Mouse (Mus musculus) erythroblast, embryonic 14.5 days (primary cell): ENCODE measurements around the gene Aldh1a2. TPM values are rescaled to one million over a fixed set of nuclear protein-coding genes. Genes with fewer than 3 reads are reported as not detected.

Experiments used
- H3K27me3 ChIP-seq: 2 replicates; pipeline ENCODE4 v1.6.1; 2012; ENCODE audit warnings: inconsistent platforms; ENCODE audit not compliant: control insufficient read depth
- H3K36me3 ChIP-seq: 2 replicates; pipeline ENCODE4 v1.6.1; 2012; ENCODE audit warnings: mild to moderate bottlenecking, inconsistent platforms; ENCODE audit not compliant: control insufficient read depth
- H3K4me1 ChIP-seq: 2 replicates; pipeline ENCODE4 v1.6.1; 2012; ENCODE audit warnings: inconsistent platforms; ENCODE audit not compliant: control insufficient read depth
- H3K4me3 ChIP-seq: replicated peaks from 2 replicates; pipeline ENCODE3; 2012; ENCODE audit warnings: moderate library complexity, mild to moderate bottlenecking, inconsistent platforms
- H3K9me3 ChIP-seq: 2 replicates; pipeline ENCODE4 v1.6.1; 2012; ENCODE audit warnings: low read length, inconsistent platforms, mixed read lengths; ENCODE audit not compliant: control insufficient read depth
- GATA1 ChIP-seq: IDR thresholded peaks from 2 replicates; pipeline ENCODE4 v1.6.1; 2012; ENCODE audit warnings: low read length, inconsistent platforms, mixed read lengths
- TAL1 ChIP-seq: IDR thresholded peaks from 3 replicates; pipeline ENCODE4 v1.6.1; 2012; ENCODE audit warnings: low read length, inconsistent platforms, mixed read lengths
- polyA plus RNA-seq: library from polyadenylated mRNA; stranded (reverse); fragments of >175 nt; gene quantifications from 2 replicates; pipeline ENCODE4 v1.2.3, GENCODE M21; 2012

Aldh1a2 gene
- polyA plus RNA-seq, 1 experiment = not detected

DNA sequence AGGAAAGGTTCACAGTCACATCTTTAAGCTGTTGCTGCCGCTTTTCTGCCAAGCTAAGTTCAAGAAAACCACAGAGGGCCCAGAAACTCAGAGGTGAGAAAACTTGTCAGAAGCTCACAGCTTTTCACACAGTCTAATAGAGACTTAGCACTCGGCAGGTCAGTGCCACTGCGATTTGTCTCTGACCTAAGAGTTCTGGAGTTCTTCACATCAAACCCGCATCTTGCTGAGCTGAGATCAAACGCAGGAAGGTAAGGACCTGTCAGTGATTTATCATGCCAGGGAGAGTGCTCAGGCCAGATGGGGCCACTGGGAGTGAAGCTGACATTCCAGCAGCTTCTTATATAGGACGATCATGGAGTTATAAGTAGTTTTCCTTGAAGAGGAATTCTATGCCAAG lies 14.4 kb downstream of the Aldh1a2 start:
- H3K36me3 ChIP-seq = no peaks in the 10 kb centered on the region
- H3K27me3 ChIP-seq = peaks cover 24% of the 10 kb centered on the region
- no peaks in the 10 kb centered on the region for H3K4me1 ChIP-seq
- H3K4me3 ChIP-seq = no peak overlapping the region
- TF ChIP-seq TAL1 (no peak), GATA1 (no peak)
- H3K9me3 ChIP-seq = no peaks in the 10 kb centered on the region

DNA sequence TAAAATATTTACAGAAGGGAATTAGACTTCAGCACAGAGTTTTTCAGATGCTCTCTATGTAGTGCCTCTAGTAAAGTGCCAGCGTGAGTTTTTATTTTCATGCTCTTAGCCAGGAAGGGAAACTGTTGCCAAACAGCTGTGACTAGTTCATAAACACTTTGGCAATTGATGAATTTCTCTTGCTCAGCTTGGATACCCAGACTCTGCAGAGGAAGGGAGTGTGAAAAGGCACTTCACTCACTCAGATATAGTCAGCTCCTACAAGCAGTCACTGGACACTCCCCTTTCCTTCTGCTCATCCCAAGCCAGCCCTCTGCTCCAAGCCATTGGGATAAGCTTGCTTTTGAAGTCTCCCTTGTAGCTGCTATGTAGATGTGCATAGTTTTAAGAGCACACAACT lies 21.0 kb downstream of the Aldh1a2 start:
- Histone ChIP-seq H3K4me1 (no peaks in the 10 kb centered on the region), H3K27me3 (no peaks in the 10 kb centered on the region), H3K9me3 (no peaks in the 10 kb centered on the region), H3K4me3 (no peak overlapping the region), H3K36me3 (no peaks in the 10 kb centered on the region)
- no peak for TF ChIP-seq TAL1
- no peak for TF ChIP-seq GATA1

DNA sequence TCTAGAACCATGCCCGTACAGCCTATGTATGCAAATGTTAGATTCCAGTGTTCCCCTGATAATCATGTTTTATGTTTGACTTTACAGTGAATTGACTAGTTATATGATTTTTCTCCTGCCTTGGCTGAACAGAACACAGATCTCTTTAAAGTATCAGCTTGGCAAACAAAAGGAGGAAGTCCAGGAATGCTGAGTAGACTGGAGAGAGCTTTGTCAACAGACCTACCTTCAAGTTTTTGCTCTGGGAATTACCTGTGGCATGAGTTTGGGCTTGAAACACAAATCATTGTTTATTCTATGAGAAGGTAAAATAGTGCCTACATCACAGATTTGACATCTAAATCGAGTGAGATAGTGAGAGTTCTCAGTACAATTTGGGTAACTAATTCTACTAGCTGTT lies 24.3 kb downstream of the Aldh1a2 start:
- H3K27me3 ChIP-seq = no peaks in the 10 kb centered on the region
- TF ChIP-seq GATA1 (no peak), TAL1 (no peak)
- no peaks in the 10 kb centered on the region for H3K36me3 ChIP-seq
- H3K4me1 ChIP-seq = no peaks in the 10 kb centered on the region
- no peak overlapping the region for H3K4me3 ChIP-seq
- H3K9me3 ChIP-seq = no peaks in the 10 kb centered on the region

DNA sequence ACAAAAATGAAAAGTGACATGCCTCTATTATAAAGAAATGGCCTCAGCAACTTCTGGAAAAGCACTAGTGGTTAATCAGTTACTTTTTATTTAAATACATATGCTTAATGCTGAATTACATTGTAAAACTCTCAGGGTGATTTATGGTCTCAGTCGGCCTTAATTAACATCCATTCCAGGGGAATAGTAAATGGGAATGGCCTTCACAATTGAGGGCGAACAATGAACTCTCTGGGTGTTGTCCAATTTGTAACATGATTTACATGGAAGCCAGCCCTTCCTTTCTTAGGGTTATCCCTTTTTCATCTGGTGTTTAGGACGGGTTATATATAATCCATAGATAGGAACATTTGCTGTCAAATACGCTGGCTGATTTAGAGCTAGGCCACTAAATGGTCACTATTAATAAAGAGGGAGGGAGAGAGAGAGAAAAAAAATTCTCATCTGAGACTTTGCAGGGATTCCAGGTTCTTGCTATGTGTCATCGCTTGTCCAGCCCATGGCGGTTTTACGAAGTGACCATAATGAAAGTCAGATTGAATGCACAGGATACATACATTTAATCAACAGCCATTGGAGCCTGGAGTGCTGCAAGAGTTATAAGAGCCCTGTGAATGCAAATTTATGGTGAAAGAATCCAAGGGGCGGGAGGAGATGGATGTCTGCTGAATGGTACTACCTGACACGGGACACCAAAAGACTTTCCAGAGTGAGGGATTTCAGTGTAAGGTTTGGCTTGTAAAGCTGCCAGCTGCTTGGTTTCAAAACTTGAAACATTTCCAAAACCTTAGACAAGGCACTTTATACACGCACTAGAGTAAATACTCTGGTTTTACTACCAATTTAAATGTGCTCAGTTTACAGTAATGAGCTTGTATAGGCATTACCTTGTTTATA lies 26.2 kb downstream of the Aldh1a2 start:
- TF ChIP-seq GATA1 = no peak
- no peak for TF ChIP-seq TAL1
- no peaks in the 10 kb centered on the region for H3K36me3 ChIP-seq
- H3K4me3 ChIP-seq = no peak overlapping the region
- H3K27me3 ChIP-seq = no peaks in the 10 kb centered on the region
- H3K4me1 ChIP-seq = no peaks in the 10 kb centered on the region
- no peaks in the 10 kb centered on the region for H3K9me3 ChIP-seq

DNA sequence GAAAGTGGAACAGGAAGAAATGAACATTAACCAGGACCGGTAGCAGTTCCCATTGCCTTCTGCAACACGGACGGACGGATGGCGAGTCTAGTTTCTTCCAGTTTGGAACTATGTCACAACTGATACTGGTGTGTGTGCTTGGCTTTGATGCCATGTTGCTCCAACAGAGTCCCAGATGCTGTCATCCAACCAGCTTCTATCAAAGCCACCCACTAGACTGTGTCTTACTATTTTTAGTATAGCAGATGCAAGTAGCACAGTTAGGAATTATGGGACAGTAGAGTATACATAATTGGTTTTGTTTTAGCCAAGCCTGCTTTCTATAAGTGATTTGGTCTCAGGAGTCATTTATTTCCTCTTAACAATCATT lies 26.8 kb downstream of the Aldh1a2 start:
- no peaks in the 10 kb centered on the region for H3K27me3 ChIP-seq
- TF ChIP-seq GATA1 = no peak
- TF ChIP-seq TAL1 = no peak
- H3K4me1 ChIP-seq = no peaks in the 10 kb centered on the region
- no peak overlapping the region for H3K4me3 ChIP-seq
- H3K9me3 ChIP-seq = no peaks in the 10 kb centered on the region
- no peaks in the 10 kb centered on the region for H3K36me3 ChIP-seq

DNA sequence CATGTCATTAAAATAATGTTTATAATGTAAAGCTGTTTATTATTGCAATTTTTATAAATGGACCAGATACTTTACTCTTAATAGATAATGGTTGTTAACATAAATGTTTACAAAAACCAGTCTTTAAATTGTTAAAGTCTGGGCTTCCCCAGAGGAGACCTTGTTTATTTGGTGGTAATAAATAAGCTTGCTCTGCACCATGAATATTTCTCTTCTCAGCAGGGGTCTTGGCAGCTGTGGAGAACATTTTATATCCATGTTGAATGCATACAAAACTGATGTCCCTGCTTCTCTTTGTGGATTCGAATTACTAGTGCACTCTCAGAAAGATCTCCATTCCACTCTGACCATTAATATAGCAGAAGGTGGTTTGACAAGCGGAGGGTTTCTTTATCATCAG lies 38.8 kb downstream of the Aldh1a2 start:
- Histone ChIP-seq H3K4me3 (no peak overlapping the region), H3K9me3 (no peaks in the 10 kb centered on the region), H3K36me3 (no peaks in the 10 kb centered on the region), H3K4me1 (no peaks in the 10 kb centered on the region), H3K27me3 (no peaks in the 10 kb centered on the region)
- TF ChIP-seq TAL1 = no peak

DNA sequence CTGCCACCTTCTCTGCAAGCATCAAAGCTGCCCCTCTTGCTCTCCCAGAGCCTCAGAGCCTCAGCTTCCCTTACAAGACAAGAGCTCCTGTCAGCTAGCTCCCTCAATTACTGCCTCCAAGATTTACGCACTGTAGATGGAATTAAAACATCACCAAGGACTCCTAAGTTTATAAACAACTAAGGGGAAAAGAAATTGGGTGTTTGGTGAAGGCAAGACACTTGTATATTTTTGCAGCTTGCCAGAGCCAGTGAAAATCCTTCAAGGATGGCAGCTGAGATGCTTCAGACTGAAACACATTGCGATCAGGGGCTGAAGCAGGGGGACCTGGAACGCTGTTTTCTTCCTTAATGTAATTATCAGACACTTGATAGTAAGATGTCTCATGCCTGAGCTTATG lies 47.1 kb downstream of the Aldh1a2 start:
- H3K9me3 ChIP-seq = no peaks in the 10 kb centered on the region
- TF ChIP-seq GATA1 = no peak
- no peak for TF ChIP-seq TAL1

DNA sequence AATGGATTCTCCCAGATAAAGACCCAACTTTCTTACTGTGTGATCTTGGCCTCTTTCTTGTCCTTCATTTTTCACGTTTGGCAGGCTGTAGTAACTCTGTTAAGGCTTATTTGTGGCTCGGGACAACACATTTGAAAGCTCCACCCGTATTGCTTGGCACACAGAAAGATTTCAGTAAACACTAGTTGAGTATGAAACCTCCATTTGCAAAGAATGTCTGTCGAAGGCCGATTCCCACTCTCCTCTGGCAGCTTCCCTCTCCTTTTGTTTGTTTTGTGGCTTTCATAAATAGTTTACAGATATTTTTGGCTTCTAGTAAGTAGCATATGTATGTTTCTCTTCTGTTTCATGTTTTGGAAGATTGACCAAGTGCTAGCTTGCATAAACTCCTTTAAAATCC lies 54.1 kb downstream of the Aldh1a2 start:
- Histone ChIP-seq H3K36me3 (no peaks in the 10 kb centered on the region), H3K27me3 (no peaks in the 10 kb centered on the region), H3K4me1 (no peaks in the 10 kb centered on the region), H3K9me3 (no peaks in the 10 kb centered on the region), H3K4me3 (no peak overlapping the region)
- no peak for TF ChIP-seq TAL1
- no peak for TF ChIP-seq GATA1

More for the DNA sequence above, 47.1 kb downstream of the Aldh1a2 start:
- Histone ChIP-seq H3K4me3 (no peak overlapping the region), H3K27me3 (no peaks in the 10 kb centered on the region), H3K36me3 (no peaks in the 10 kb centered on the region), H3K4me1 (no peaks in the 10 kb centered on the region)

DNA sequence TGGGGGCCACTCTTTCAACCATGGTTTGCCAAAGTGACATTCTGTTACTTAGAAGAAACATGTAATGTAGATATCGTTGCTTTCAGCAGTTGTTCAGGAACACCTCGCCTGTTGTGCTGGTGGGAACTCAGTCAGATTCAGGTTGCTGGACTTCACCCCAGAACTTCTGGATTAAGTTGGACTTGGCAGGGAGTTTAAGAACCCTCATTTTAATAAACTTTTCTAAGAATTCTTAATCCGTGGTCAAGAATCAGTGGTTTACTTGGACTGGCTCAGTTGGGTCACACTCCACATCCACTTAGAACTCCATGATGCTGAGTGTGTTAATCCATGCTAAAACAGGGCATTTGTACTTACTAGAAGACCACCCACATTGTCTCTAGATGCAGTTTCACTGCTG lies 54.6 kb downstream of the Aldh1a2 start:
- H3K27me3 ChIP-seq = no peaks in the 10 kb centered on the region
- H3K4me3 ChIP-seq = no peak overlapping the region
- H3K9me3 ChIP-seq = no peaks in the 10 kb centered on the region
- H3K36me3 ChIP-seq = no peaks in the 10 kb centered on the region
- no peaks in the 10 kb centered on the region for H3K4me1 ChIP-seq
- no peak for TF ChIP-seq TAL1
- no peak for TF ChIP-seq GATA1

DNA sequence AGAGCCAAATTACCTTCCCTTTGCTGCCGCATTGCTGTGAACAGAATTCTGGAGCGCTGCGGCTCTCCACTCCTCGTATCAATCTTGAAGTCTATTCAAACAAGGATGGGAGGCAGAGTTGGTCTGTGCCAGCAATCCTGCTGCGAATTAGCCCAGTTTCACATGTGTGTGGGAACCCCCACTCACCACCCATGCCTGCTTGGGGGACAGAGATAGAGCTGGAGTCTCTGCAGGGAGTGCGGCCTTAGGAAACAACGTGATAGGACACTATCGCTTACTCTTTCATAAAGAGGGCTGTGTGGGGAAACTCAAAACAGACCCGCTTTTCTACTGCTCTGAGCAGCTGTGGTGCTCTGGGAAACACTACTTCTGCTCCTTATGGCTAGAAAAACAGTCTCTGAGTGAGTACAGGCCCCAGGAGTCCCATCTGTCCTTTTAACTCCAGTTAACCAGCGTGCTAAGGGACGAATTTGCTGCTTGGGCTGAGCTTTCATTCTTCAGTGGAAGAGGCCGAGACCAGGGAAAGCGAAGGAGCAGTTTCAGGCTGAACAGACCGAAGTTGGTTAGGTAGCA lies 60.6 kb downstream of the Aldh1a2 start:
- H3K4me3 ChIP-seq = no peak overlapping the region
- H3K4me1 ChIP-seq = no peaks in the 10 kb centered on the region
- H3K36me3 ChIP-seq = no peaks in the 10 kb centered on the region
- TF ChIP-seq TAL1 (no peak), GATA1 (no peak)
- no peaks in the 10 kb centered on the region for H3K9me3 ChIP-seq
- H3K27me3 ChIP-seq = no peaks in the 10 kb centered on the region
